Mouse (Mus musculus) forebrain, postnatal 0 days (tissue): ENCODE measurements at regions not wholly inside any gene's neighbourhood (a gene's known extent, or its start where the extent isn't known, plus 50 kb on each side); places are given as distances from the start of the nearest gene placed in this dataset.

Experiments used
- ATAC-seq: fragments of 200-750 bp; cut with Nextera tagmentation; 2 replicates; pipeline ENCODE4 v1.8.0; 2017; ENCODE audit warnings: mild to moderate bottlenecking, moderate library complexity
- DNase-seq: peaks from one replicate; pipeline ENCODE4 v3.0.0-alpha.2; 2015
- H3K27ac ChIP-seq: fragments of 300-500 bp; sonication (generic); 2 replicates; pipeline ENCODE4 v1.5.1; 2014; ENCODE audit warnings: low read depth, mild to moderate bottlenecking, antibody characterized with exemption, low read length, moderate library complexity, mixed read lengths
- H3K27me3 ChIP-seq: fragments of 300-500 bp; sonication (generic); 2 replicates; pipeline ENCODE4 v1.6.1; 2014; ENCODE audit warnings: mild to moderate bottlenecking, low read length, mixed read lengths; ENCODE audit not compliant: insufficient read depth
- H3K36me3 ChIP-seq: fragments of 300-500 bp; sonication (generic); 2 replicates; pipeline ENCODE4 v1.6.1; 2014; ENCODE audit warnings: mild to moderate bottlenecking, moderate library complexity; ENCODE audit not compliant: insufficient read depth
- H3K4me1 ChIP-seq: fragments of 300-500 bp; sonication (generic); 2 replicates; pipeline ENCODE4 v1.6.1; 2014; ENCODE audit warnings: antibody characterized with exemption; ENCODE audit not compliant: insufficient read depth
- H3K4me2 ChIP-seq: fragments of 300-500 bp; sonication (generic); 2 replicates; pipeline ENCODE4 v1.6.1; 2014; ENCODE audit warnings: low read depth, mild to moderate bottlenecking, moderate library complexity
- H3K4me3 ChIP-seq: fragments of 300-500 bp; sonication (generic); 2 replicates; pipeline ENCODE4 v1.5.1; 2014; ENCODE audit warnings: low read depth, low read length, mixed read lengths
- H3K9ac ChIP-seq: fragments of 300-500 bp; sonication (generic); 2 replicates; pipeline ENCODE4 v1.6.1; 2014; ENCODE audit warnings: mild to moderate bottlenecking
- H3K9me3 ChIP-seq: fragments of 300-500 bp; sonication (generic); 2 replicates; pipeline ENCODE4 v1.6.1; 2016; ENCODE audit warnings: low read length
- CTCF ChIP-seq: sonication (generic); IDR thresholded peaks from 2 replicates; pipeline ENCODE4 v1.5.1; 2016; ENCODE audit warnings: antibody characterized with exemption, control low read depth, low read depth
- WGBS: fragments of 180-500 bp; shearing (Covaris S2); extraction: QIAGEN DNeasy Blood & Tissue Kit; methylation state at CpG from one replicate; pipeline ENCODE4 v1.1.7; 2014; 5-methylcytosine and 5-hydroxymethylcytosine counted together

DNA sequence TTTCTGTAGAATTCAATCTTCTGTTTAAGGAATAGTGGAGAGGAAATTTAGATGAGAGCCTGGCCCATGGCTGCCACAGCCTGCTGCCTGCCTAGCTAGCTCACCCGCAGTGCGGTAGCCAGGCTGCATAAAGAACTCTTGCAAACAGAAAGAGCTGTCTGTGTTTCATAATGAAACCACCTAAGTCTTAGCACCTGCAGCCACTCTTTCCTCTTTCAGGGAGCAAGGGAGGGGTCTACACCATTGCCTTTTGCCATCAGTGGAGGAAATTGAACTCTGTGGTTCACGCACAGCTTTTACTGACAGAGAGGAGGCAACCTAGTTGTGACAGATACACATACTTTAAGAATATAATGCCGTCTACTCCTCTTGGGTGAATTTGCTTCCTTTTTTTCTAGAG lies 251.4 kb upstream of the Zwint start:
- ATAC-seq, result no peak
- H3K4me1 ChIP-seq, result no peaks in the 10 kb centered on the region
- H3K27ac ChIP-seq, result no peak overlapping the region
- H3K9ac ChIP-seq, result no peak overlapping the region
- no peak overlapping the region for H3K4me2 ChIP-seq
- no peak for TF ChIP-seq CTCF
- H3K4me3 ChIP-seq, result no peak overlapping the region
- no peak for DNase-seq
- H3K36me3 ChIP-seq, result no peaks in the 10 kb centered on the region
- 46% methylated on average over 4 of the region's 4 CpGs for WGBS
- no peaks in the 10 kb centered on the region for H3K9me3 ChIP-seq
- H3K27me3 ChIP-seq, result no peaks in the 10 kb centered on the region

DNA sequence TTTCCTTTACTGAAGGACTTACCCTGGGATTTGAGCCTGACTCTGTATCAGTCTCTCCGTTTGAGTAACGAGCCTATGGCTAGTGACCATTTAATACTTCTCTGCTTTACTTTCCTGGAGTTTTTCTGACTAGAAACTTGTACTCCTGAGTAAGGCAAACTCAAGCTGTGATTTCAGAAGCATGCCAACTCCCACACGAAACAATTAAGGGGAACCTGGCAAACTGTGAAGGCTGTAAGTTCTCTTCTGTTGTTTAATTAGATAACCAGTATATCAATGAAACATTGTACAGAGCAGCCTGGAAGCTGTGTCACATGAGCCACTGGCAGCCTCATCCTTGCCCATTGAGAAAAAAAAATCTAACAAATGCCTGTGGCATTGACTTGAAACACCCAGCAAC lies 244.3 kb upstream of the Zwint start:
- WGBS, result 40% methylated on average over 3 of the region's 3 CpGs

DNA sequence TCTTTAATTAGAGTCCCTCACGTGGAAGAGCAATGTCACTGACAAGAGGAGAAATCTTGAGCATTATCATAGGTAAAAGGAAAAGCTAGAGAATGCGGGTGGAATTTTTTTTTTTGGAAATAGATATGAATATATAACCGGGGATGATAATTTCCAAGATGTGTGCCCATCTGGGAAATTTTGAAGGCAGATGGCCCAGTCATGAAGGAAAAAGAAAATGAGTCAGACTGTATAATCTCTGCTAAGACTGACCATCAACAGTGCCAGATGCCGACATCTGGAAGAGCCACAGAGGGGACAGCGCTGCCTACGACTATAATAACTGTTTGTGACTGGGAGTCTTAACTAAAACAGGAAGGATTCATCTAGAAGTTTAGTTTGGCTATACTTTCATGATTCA lies 243.0 kb upstream of the Zwint start:
- TF ChIP-seq CTCF, result no peak
- H3K4me3 ChIP-seq, result no peak overlapping the region
- no peaks in the 10 kb centered on the region for H3K27me3 ChIP-seq
- no peak overlapping the region for H3K4me2 ChIP-seq
- H3K9me3 ChIP-seq, result no peaks in the 10 kb centered on the region
- WGBS, result 71% methylated on average over 6 of the region's 6 CpGs
- no peak overlapping the region for H3K27ac ChIP-seq
- no peaks in the 10 kb centered on the region for H3K36me3 ChIP-seq
- no peaks in the 10 kb centered on the region for H3K4me1 ChIP-seq
- DNase-seq (peak; percentile 15), ATAC-seq (no peak)
- no peak overlapping the region for H3K9ac ChIP-seq

More for the DNA sequence above, 244.3 kb upstream of the Zwint start:
- Histone ChIP-seq H3K4me3 (no peak overlapping the region), H3K27ac (no peak overlapping the region), H3K4me1 (no peaks in the 10 kb centered on the region), H3K9ac (no peak overlapping the region), H3K36me3 (no peaks in the 10 kb centered on the region), H3K27me3 (no peaks in the 10 kb centered on the region), H3K9me3 (no peaks in the 10 kb centered on the region), H3K4me2 (no peak overlapping the region)
- peak; percentile 27; the same call in 1 of the 2 replicates for ATAC-seq
- peak; percentile 27 for DNase-seq
- TF ChIP-seq CTCF, result no peak

DNA sequence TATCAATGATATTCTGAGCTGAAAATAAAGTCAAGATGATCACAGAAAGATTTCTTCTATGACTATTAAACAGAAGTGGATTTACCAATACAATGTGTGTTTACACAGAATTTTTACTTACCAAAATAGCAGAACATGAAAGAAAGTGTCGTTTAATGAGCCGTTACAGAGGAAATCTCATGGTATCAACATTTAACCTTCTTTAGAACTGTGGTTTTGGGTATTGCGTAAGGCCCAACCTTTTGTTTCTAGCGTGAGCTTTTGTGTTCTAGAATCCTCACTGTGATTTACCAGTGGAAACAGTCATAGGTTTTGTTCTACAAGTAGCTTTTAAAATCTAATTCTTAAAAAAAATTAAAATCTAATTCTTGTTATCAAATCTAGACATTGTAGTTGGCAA lies 200.0 kb upstream of the Zwint start:
- no peaks in the 10 kb centered on the region for H3K4me1 ChIP-seq
- no peak overlapping the region for H3K27ac ChIP-seq
- no peak for ATAC-seq
- no peaks in the 10 kb centered on the region for H3K36me3 ChIP-seq
- 90% methylated on average over 4 of the region's 4 CpGs for WGBS
- no peak overlapping the region for H3K9ac ChIP-seq
- H3K9me3 ChIP-seq, result no peaks in the 10 kb centered on the region
- no peaks in the 10 kb centered on the region for H3K27me3 ChIP-seq
- no peak for DNase-seq
- no peak overlapping the region for H3K4me3 ChIP-seq
- TF ChIP-seq CTCF, result no peak
- no peak overlapping the region for H3K4me2 ChIP-seq

DNA sequence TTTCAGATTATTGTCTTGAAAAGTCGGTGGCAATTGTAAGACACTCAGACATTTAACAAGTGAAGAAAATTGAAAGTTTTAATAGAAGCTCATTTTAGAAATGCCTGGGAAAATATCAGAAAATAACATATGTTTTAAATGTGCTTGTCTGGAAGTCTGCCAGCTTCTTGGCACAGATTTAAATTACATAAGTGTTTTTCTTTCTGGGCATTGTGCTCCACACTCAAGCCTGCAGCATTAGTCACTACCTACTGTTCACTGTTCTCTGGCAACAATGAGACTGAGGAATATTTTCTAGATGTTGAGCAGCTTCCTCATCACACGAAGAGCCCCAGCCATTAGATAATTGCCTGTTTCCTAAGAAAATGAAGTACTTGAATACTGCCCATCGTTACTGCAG lies 170.3 kb upstream of the Zwint start:
- Histone ChIP-seq H3K4me1 (no peaks in the 10 kb centered on the region), H3K9me3 (no peaks in the 10 kb centered on the region), H3K36me3 (no peaks in the 10 kb centered on the region), H3K4me3 (no peak overlapping the region), H3K9ac (no peak overlapping the region), H3K27me3 (no peaks in the 10 kb centered on the region), H3K4me2 (no peak overlapping the region), H3K27ac (no peak overlapping the region)
- DNase-seq (peak; percentile 64), ATAC-seq (peak; percentile 51; the same call in 1 of the 2 replicates)
- WGBS, result 28% methylated on average over 3 of the region's 3 CpGs
- no peak for TF ChIP-seq CTCF

DNA sequence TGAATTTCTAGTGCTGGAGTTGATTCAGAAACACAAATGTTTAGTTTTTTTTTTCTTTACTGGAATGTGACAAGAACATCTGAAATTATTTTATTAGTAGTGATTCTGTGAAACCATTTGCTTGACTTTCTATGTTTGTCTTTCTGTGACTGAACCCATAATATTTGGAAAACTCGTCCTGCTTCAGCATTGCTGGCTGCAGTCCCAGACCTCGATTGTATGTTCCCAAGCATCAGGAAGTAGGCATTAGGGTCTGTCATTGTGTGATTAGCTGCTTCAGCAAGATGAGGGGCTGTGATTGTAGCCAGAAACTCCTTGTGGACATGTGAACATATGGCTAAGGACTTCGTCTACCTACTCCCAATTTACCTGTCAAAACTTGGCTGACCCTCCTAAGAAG lies 122.2 kb upstream of the Zwint start:
- no peak overlapping the region for H3K4me3 ChIP-seq
- ATAC-seq (no peak), DNase-seq (no peak)
- no peak overlapping the region for H3K9ac ChIP-seq
- no peak for TF ChIP-seq CTCF
- H3K27me3 ChIP-seq, result no peaks in the 10 kb centered on the region
- H3K36me3 ChIP-seq, result no peaks in the 10 kb centered on the region
- H3K4me1 ChIP-seq, result no peaks in the 10 kb centered on the region
- no peak overlapping the region for H3K27ac ChIP-seq
- H3K9me3 ChIP-seq, result no peaks in the 10 kb centered on the region
- H3K4me2 ChIP-seq, result no peak overlapping the region
- WGBS, result 36% methylated on average over 3 of the region's 3 CpGs

DNA sequence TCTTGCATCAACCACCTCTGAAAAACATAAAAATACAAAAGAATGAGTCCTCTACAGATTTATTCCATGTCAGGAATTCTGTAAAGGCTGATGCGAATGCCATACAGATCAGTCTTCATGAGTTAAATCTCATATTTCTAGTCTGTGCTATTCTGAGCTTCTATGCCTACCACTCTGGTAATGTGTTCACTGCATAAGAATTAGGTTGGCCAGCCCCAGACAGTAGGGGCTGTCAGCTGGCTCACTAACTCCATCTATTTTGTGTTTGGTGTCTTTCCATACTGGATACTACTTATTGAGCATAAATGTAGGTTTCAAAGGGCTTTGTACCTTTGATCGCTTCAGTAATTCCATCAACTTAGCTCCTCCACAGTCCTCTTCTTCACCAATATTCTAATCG lies 121.2 kb upstream of the Zwint start:
- no peak for TF ChIP-seq CTCF
- no peaks in the 10 kb centered on the region for H3K9me3 ChIP-seq
- WGBS, result 58% methylated on average over 3 of the region's 3 CpGs
- no peaks in the 10 kb centered on the region for H3K36me3 ChIP-seq
- H3K4me3 ChIP-seq, result no peak overlapping the region
- no peaks in the 10 kb centered on the region for H3K4me1 ChIP-seq
- H3K9ac ChIP-seq, result no peak overlapping the region
- H3K4me2 ChIP-seq, result no peak overlapping the region
- H3K27ac ChIP-seq, result no peak overlapping the region
- ATAC-seq (peak; percentile 65; the same call in 1 of the 2 replicates), DNase-seq (no peak)
- H3K27me3 ChIP-seq, result no peaks in the 10 kb centered on the region

DNA sequence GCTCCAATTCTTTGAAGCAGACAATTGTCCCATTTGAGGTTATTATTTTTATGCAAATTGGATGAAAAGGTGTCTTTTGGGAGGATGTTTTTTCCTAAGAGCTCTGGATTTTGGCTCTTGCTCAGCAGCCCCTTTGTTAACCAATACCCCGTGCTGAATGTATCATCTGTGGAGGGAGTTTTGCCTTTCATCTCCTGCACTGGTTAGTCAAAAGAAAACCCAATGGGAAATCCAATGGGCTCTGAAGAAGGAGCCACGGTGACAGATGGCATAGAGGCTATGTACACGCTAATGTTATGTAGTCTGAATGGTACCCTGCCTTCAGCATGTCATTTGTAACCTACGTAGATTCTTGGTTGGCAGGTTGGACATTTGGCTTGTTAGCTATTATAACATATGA lies 120.8 kb upstream of the Zwint start:
- H3K27ac ChIP-seq, result no peak overlapping the region
- TF ChIP-seq CTCF, result no peak
- WGBS, result 38% methylated on average over 4 of the region's 4 CpGs

More for the DNA sequence above, 120.8 kb upstream of the Zwint start:
- H3K27me3 ChIP-seq, result no peaks in the 10 kb centered on the region
- no peak overlapping the region for H3K4me2 ChIP-seq
- no peaks in the 10 kb centered on the region for H3K4me1 ChIP-seq
- no peaks in the 10 kb centered on the region for H3K9me3 ChIP-seq
- ATAC-seq (no peak), DNase-seq (no peak)
- H3K9ac ChIP-seq, result no peak overlapping the region
- H3K4me3 ChIP-seq, result no peak overlapping the region
- H3K36me3 ChIP-seq, result no peaks in the 10 kb centered on the region
